Mouse (Mus musculus): ENCODE measurements at regions not wholly inside any gene's neighbourhood (a gene's known extent, or its start where the extent isn't known, plus 50 kb on each side); places are given as distances from the start of the nearest gene placed in this dataset. TPM values are rescaled to one million over a fixed set of nuclear protein-coding genes. Genes with fewer than 3 reads are reported as not detected.
"Not testable (repeated sequence)": the region's sequence is repeated elsewhere in the genome, so short reads cannot be mapped to it uniquely, and the experiment has no call there.

DNA sequence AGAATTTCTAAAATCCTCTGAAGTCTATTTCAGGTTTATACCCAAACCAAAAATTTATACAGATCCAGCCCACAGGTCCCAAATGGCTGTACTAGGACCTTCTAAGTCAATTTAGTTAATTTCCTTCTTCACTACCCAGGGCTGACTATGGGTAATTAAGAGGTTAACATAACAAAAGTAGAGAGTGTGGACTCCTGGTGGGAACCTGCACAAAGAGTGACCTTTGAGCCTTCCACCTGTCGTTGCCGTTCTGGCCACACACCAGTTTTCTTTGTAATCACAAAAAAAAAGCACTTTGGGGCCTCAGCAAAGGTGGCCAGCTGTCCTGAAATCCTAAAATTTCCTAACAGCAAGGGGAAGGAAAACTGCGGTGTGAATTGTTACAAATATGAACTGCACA, 197.3 kb upstream of the Arx start:
- no peak for ATAC-seq
- no peak for TF ChIP-seq EP300 (IDR thresholded peaks at IDR 0.05)
- TF ChIP-seq CTCF (IDR thresholded peaks at IDR 0.05) = no peak
- no peak overlapping the region for H3K4me2 ChIP-seq (replicated peaks; ENCODE audit: low read depth, low read length)
- no peaks in the 10 kb centered on the region for H3K9me3 ChIP-seq (ENCODE audit: low read length)
- no peaks in the 10 kb centered on the region for H3K4me1 ChIP-seq (ENCODE audit: insufficient read depth, low read depth, low read length)
- H3K27ac ChIP-seq (ENCODE audit: low read length) = no peak overlapping the region
- no peak for DNase-seq (ENCODE audit: low spot score)
- no peaks in the 10 kb centered on the region for H3K27me3 ChIP-seq (replicated peaks; ENCODE audit: insufficient read depth, low read length)
- no peak overlapping the region for H3K9ac ChIP-seq (replicated peaks; ENCODE audit: low read depth)
- H3K36me3 ChIP-seq (ENCODE audit: insufficient read depth, low read length) = no peaks in the 10 kb centered on the region
- WGBS = 23% methylated on average over 3 of the region's 3 CpGs
- H3K4me3 ChIP-seq (ENCODE audit: low read depth, low read length) = no peak overlapping the region

DNA sequence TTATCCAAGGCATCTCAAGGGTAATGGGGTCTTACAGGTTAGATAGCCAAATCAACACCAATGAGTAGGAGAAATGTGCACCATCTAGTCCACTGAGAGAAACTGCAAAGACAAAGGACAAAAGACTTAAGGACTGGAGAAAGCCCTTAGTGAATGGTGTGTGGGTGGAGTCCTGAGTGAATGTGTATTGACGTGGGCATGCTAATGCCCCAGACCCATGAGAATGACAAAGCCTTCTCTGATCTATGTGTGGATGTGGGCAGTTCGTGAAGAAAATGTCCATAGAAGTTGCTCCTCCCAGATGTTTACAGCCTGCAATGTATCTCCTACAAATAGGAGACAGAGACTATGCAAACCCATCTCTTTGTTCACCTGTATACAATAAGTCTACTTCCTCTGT, 188.7 kb upstream of the Arx start:
- ATAC-seq = no peak

DNA sequence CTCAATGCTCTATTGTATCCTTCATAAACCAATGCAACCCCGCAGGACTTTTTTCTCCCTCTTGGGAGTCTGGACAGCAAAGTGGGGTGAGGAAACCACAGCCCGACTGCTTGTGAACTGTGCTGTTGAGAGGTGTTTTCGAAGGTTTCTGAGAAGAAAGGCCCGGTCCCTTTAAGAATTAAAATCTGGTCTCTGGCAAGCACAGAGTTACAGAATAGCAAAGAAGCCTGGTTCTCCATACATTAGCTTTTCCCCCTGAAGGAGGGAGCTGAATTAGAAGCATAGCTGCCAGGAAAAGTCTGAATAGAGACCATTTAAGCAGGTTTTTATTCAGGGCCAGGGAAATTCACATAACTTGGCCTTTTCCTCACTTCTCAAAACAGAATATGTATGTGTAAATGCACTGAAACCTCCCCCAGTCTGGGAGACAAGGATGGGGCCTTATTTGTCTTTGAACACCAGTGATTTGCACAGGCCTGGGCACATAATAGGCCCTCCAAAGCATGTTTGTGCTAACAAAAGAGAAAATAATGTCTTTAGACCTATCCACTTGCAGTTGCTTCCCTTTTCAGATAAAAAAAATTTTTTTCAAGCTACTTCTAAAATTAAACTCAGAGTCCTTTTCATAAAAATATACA, 178.2 kb upstream of the Arx start:
- no peak for DNase-seq (ENCODE audit: low spot score)
- 73% methylated on average over 4 of the region's 4 CpGs for WGBS
- H3K4me1 ChIP-seq (ENCODE audit: insufficient read depth, low read depth, low read length) = no peaks in the 10 kb centered on the region
- no peak for TF ChIP-seq EP300 (IDR thresholded peaks at IDR 0.05)
- TF ChIP-seq CTCF (IDR thresholded peaks at IDR 0.05) = no peak
- H3K9ac ChIP-seq (replicated peaks; ENCODE audit: low read depth) = no peak overlapping the region
- no peaks in the 10 kb centered on the region for H3K9me3 ChIP-seq (ENCODE audit: low read length)
- H3K4me3 ChIP-seq (ENCODE audit: low read depth, low read length) = no peak overlapping the region
- no peak overlapping the region for H3K27ac ChIP-seq (ENCODE audit: low read length)
- no peaks in the 10 kb centered on the region for H3K36me3 ChIP-seq (ENCODE audit: insufficient read depth, low read length)
- ATAC-seq = no peak
- H3K4me2 ChIP-seq (replicated peaks; ENCODE audit: low read depth, low read length) = no peak overlapping the region
- no peaks in the 10 kb centered on the region for H3K27me3 ChIP-seq (replicated peaks; ENCODE audit: insufficient read depth, low read length)

More for the DNA sequence above, 188.7 kb upstream of the Arx start:
- Histone ChIP-seq H3K9me3 (ENCODE audit: low read length) (no peaks in the 10 kb centered on the region), H3K4me2 (replicated peaks; ENCODE audit: low read depth, low read length) (no peak overlapping the region), H3K36me3 (ENCODE audit: insufficient read depth, low read length) (no peaks in the 10 kb centered on the region), H3K27me3 (replicated peaks; ENCODE audit: insufficient read depth, low read length) (no peaks in the 10 kb centered on the region), H3K27ac (ENCODE audit: low read length) (no peak overlapping the region), H3K9ac (replicated peaks; ENCODE audit: low read depth) (no peak overlapping the region), H3K4me1 (ENCODE audit: insufficient read depth, low read depth, low read length) (no peaks in the 10 kb centered on the region), H3K4me3 (ENCODE audit: low read depth, low read length) (no peak overlapping the region)
- no peak for DNase-seq (ENCODE audit: low spot score)
- WGBS = 45% methylated on average over 2 of the region's 2 CpGs
- TF ChIP-seq CTCF (IDR thresholded peaks at IDR 0.05) (no peak), EP300 (IDR thresholded peaks at IDR 0.05) (no peak)

DNA sequence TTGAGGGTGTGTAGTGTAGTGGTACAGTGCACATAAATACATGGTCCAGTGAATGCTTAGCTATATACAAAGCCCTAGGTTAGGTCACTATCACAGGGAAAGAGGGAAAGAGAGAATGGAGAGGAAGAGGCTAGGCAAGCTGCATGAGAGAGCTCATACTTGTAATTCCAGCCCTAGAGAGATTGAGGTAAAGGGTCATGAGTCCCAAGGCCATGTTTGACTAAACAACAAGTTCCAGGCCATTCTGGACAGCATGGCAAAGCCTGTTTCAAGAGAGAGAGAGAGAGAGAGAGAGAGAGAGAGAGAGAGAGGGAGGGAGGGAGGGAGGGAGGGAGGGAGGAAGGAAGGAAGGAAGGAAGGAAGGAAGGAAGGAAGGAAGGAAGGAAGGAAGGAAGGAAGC, 131.9 kb upstream of the Arx start:
- H3K4me2 ChIP-seq (replicated peaks; ENCODE audit: low read depth, low read length); ATAC-seq; DNase-seq (ENCODE audit: low spot score): not testable (repeated sequence)

DNA sequence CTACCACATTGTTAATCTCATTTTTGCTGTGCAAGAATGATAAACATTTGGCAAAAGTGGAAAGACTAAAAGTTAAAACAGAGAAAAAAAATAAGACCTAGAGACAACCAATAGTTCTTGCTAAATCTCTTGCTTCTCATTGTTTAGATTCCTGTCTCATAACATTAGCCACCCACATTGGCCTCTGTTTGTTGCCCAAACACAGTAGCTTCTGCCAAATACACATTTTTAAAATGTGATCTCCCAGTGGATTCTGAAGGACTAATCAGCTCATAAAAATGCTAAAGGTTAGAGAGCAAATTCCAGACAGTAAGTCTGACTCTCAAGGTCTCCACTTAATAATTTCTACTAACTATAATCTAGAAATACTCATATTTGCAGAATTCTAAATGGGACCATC, 127.1 kb upstream of the Arx start:
- Histone ChIP-seq H3K4me1 (ENCODE audit: insufficient read depth, low read depth, low read length) (no peaks in the 10 kb centered on the region), H3K27me3 (replicated peaks; ENCODE audit: insufficient read depth, low read length) (no peaks in the 10 kb centered on the region), H3K9me3 (ENCODE audit: low read length) (no peaks in the 10 kb centered on the region), H3K36me3 (ENCODE audit: insufficient read depth, low read length) (no peaks in the 10 kb centered on the region), H3K4me3 (ENCODE audit: low read depth, low read length) (no peak overlapping the region), H3K4me2 (replicated peaks; ENCODE audit: low read depth, low read length) (no peak overlapping the region), H3K27ac (ENCODE audit: low read length) (no peak overlapping the region), H3K9ac (replicated peaks; ENCODE audit: low read depth) (no peak overlapping the region)
- TF ChIP-seq CTCF (IDR thresholded peaks at IDR 0.05) (no peak), EP300 (IDR thresholded peaks at IDR 0.05) (no peak)
- ATAC-seq (no peak), DNase-seq (ENCODE audit: low spot score) (peak; percentile 26)

More for the DNA sequence above, 131.9 kb upstream of the Arx start:
- not testable (repeated sequence) for H3K4me1 ChIP-seq (ENCODE audit: insufficient read depth, low read depth, low read length); H3K27ac ChIP-seq (ENCODE audit: low read length); H3K36me3 ChIP-seq (ENCODE audit: insufficient read depth, low read length); H3K9me3 ChIP-seq (ENCODE audit: low read length); H3K9ac ChIP-seq (replicated peaks; ENCODE audit: low read depth); H3K4me3 ChIP-seq (ENCODE audit: low read depth, low read length); H3K27me3 ChIP-seq (replicated peaks; ENCODE audit: insufficient read depth, low read length)

DNA sequence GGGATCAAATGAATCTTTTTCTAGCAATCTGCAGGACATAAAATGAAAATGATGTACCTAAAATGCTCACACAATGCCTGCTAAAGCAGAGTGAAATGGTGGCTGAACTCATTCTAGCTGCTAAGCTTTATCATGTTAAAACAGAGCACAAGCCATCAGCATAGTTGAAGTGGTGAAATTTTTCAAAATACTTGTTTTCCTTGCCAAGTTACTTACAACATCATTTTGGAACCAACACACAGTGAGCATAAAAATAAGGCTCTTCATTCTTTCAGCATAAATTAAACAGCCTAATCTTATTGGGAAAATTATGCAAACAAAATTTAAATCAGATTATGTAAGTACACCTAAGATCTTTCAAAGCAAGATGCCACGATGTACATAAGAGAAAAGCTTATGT, 125.3 kb upstream of the Arx start:
- TF ChIP-seq EP300 (IDR thresholded peaks at IDR 0.05) (no peak), CTCF (IDR thresholded peaks at IDR 0.05) (no peak)
- peak; percentile 20 for DNase-seq (ENCODE audit: low spot score)
- H3K4me3 ChIP-seq (ENCODE audit: low read depth, low read length) = no peak overlapping the region

More for the DNA sequence above, 125.3 kb upstream of the Arx start:
- H3K4me1 ChIP-seq (ENCODE audit: insufficient read depth, low read depth, low read length) = no peaks in the 10 kb centered on the region
- no peak for ATAC-seq
- H3K9ac ChIP-seq (replicated peaks; ENCODE audit: low read depth) = no peak overlapping the region
- 40% methylated on average over 1 of the region's 1 CpGs for WGBS
- no peak overlapping the region for H3K4me2 ChIP-seq (replicated peaks; ENCODE audit: low read depth, low read length)
- H3K27me3 ChIP-seq (replicated peaks; ENCODE audit: insufficient read depth, low read length) = no peaks in the 10 kb centered on the region
- no peaks in the 10 kb centered on the region for H3K9me3 ChIP-seq (ENCODE audit: low read length)
- H3K36me3 ChIP-seq (ENCODE audit: insufficient read depth, low read length) = no peaks in the 10 kb centered on the region
- H3K27ac ChIP-seq (ENCODE audit: low read length) = no peak overlapping the region

Small RNA genes lying in the stretch of these regions (microRNA-seq; reads per million reads assigned to microRNA genes)
- not detected for gene Gm24973

All from lung, postnatal 0 days (tissue).